Mouse (Mus musculus): ENCODE data around the gene Lancl1.

Gene Lancl1

GRCm38 (mm10) chr1:67014205-67014604 is 24.5 kb downstream of the Lancl1 start:
- no peak for DNase-seq

GRCm38 (mm10) chr1:67010520-67010919 is 28.2 kb downstream of the Lancl1 start:
- DNase-seq, result no peak

- DNase-seq, result peak; percentile 31 to 48
Observed at GRCm38 (mm10) chr1:67003699-67004098, 35.0 kb downstream of the Lancl1 start.

GRCm38 (mm10) chr1:67002226-67002625 is 36.4 kb downstream of the Lancl1 start:
- DNase-seq, result no peak

GRCm38 (mm10) chr1:67001367-67001766 is 37.3 kb downstream of the Lancl1 start:
- no peak for DNase-seq

GRCm38 (mm10) chr1:67000484-67000883 is 38.2 kb downstream of the Lancl1 start:
- no peak for DNase-seq

GRCm38 (mm10) chr1:66998601-66999000 is 40.1 kb downstream of the Lancl1 start:
- no peak for DNase-seq

- DNase-seq, result no peak
Observed at GRCm38 (mm10) chr1:66998188-66998587, 40.5 kb downstream of the Lancl1 start.

GRCm38 (mm10) chr1:66996819-66997218 is 41.9 kb downstream of the Lancl1 start:
- DNase-seq, result no peak

GRCm38 (mm10) chr1:66992764-66993163 is 45.9 kb downstream of the Lancl1 start:
- peak; percentile 9 to 30 for DNase-seq

- no peak for DNase-seq
Observed at GRCm38 (mm10) chr1:66987558-66988190, 51.0 kb downstream of the Lancl1 start.

- no peak for DNase-seq
Observed at GRCm38 (mm10) chr1:66985906-66986305, 52.8 kb downstream of the Lancl1 start.

GRCm38 (mm10) chr1:66985129-66985698 is 53.5 kb downstream of the Lancl1 start:
- peak in 1 of 2 experiments; percentile 10 for DNase-seq

GRCm38 (mm10) chr1:66980129-66980528 is 58.5 kb downstream of the Lancl1 start:
- DNase-seq, result no peak

GRCm38 (mm10) chr1:66975456-66975855 is 63.2 kb downstream of the Lancl1 start:
- no peak for DNase-seq

GRCm38 (mm10) chr1:66964857-66965256 is 73.8 kb downstream of the Lancl1 start:
- DNase-seq, result no peak

GRCm38 (mm10) chr1:66960536-66961243 is 78.0 kb downstream of the Lancl1 start:
- no peak for DNase-seq

- DNase-seq, result no peak
Observed at GRCm38 (mm10) chr1:66957361-66957760, 81.3 kb downstream of the Lancl1 start.

GRCm38 (mm10) chr1:66951086-66951485 is 87.6 kb downstream of the Lancl1 start:
- DNase-seq, result no peak
